Mouse (Mus musculus) liver, adult 2 months (tissue): ENCODE measurements around the gene C130074G19Rik. TPM values are rescaled to one million over a fixed set of nuclear protein-coding genes. Genes with fewer than 3 reads are reported as not detected.
A peak's percentile ranks its signal among the peaks of the same experiment; 100 is the strongest.

Experiments used
- DNase-seq: peaks from one replicate; pipeline ENCODE4 v3.0.0-alpha.2; 2011; ENCODE audit warnings: low read depth, low spot score; ENCODE audit errors: extremely low read depth
- H3K27ac ChIP-seq: fragments of 200-500 bp; replicated peaks from 2 replicates; pipeline ENCODE4 v1.5.1; 2012; ENCODE audit warnings: low read depth, mild to moderate bottlenecking, control low read depth, inconsistent platforms, low read length; ENCODE audit not compliant: insufficient read depth
- H3K27me3 ChIP-seq: fragments of 200-500 bp; 2 replicates; pipeline ENCODE4 v1.6.1; 2012; ENCODE audit warnings: mild to moderate bottlenecking, moderate library complexity, low read length, inconsistent platforms; ENCODE audit not compliant: control insufficient read depth, insufficient read depth
- H3K36me3 ChIP-seq: fragments of 200-500 bp; 2 replicates; pipeline ENCODE4 v1.6.1; 2012; ENCODE audit warnings: low read length, inconsistent platforms; ENCODE audit not compliant: control insufficient read depth, insufficient read depth
- H3K4me1 ChIP-seq: fragments of 200-500 bp; 2 replicates; pipeline ENCODE4 v1.6.1; 2011; ENCODE audit warnings: low read length; ENCODE audit not compliant: control insufficient read depth, insufficient read depth
- H3K4me3 ChIP-seq: fragments of 200-500 bp; 2 replicates; pipeline ENCODE4 v1.5.1; 2011; ENCODE audit warnings: low read depth, mild to moderate bottlenecking, control low read depth, low read length, moderate library complexity; ENCODE audit not compliant: insufficient read depth
- H3K79me2 ChIP-seq: fragments of 200-500 bp; 2 replicates; pipeline ENCODE4 v1.6.1; 2012; ENCODE audit warnings: inconsistent platforms, mild to moderate bottlenecking, low read length, moderate library complexity; ENCODE audit not compliant: control insufficient read depth, insufficient read depth
- H3K9ac ChIP-seq: fragments of 200-500 bp; 2 replicates; pipeline ENCODE4 v1.6.1; 2012; ENCODE audit warnings: low read depth, mild to moderate bottlenecking, control low read depth, inconsistent platforms, low read length
- CTCF ChIP-seq: fragments of 200-500 bp; IDR thresholded peaks from 2 replicates; pipeline ENCODE4 v1.5.1; 2011; ENCODE audit warnings: low read depth, low read length, control low read depth
- POLR2A ChIP-seq: fragments of 200-500 bp; IDR thresholded peaks from 2 replicates; pipeline ENCODE4 v1.6.1; 2011; ENCODE audit warnings: low read length, control low read depth; ENCODE audit not compliant: insufficient read depth; ENCODE audit errors: extremely low read depth
- WGBS: fragments of 180-500 bp; shearing (Covaris S2); methylation state at CpG from one replicate; pipeline ENCODE4 v1.1.7; 2018; 5-methylcytosine and 5-hydroxymethylcytosine counted together
- polyA plus RNA-seq: library from polyadenylated mRNA; depleted of rRNA; stranded (reverse); fragments of >200 nt; gene quantifications from 2 replicates; pipeline ENCODE4 v1.2.3, GENCODE M21; 2012
- total RNA-seq: library from RNA; depleted of rRNA; stranded (reverse); fragments of >200 nt; gene quantifications from 2 replicates; pipeline ENCODE4 v1.2.3, GENCODE M21; 2014

Gene C130074G19Rik
- total and polyA plus RNA-seq, 2 experiments: 56.3 to 88.6 TPM

GRCm38 (mm10) chr1:184864381-184864801, 18.6 kb downstream of the C130074G19Rik start:
- no peak for DNase-seq
- H3K79me2 ChIP-seq: no peaks in the 10 kb centered on the region
- H3K36me3 ChIP-seq: no peaks in the 10 kb centered on the region
- H3K9ac ChIP-seq: no peak overlapping the region
- TF ChIP-seq CTCF (no peak), POLR2A (no peak)
- H3K27me3 ChIP-seq: no peaks in the 10 kb centered on the region
- 71% methylated on average over 7 of the region's 7 CpGs for WGBS
- peaks cover 23% of the 10 kb centered on the region for H3K4me1 ChIP-seq
- no peak overlapping the region for H3K27ac ChIP-seq
- H3K4me3 ChIP-seq: no peak overlapping the region

- 95% methylated on average over 6 of the region's 6 CpGs for WGBS
- H3K27ac ChIP-seq: no peak overlapping the region
- no peak overlapping the region for H3K9ac ChIP-seq
- no peaks in the 10 kb centered on the region for H3K79me2 ChIP-seq
- no peaks in the 10 kb centered on the region for H3K27me3 ChIP-seq
- TF ChIP-seq POLR2A (no peak), CTCF (no peak)
- no peak overlapping the region for H3K4me3 ChIP-seq
- no peak for DNase-seq
- H3K4me1 ChIP-seq: peaks cover 14% of the 10 kb centered on the region
- H3K36me3 ChIP-seq: no peaks in the 10 kb centered on the region
Measured at GRCm38 (mm10) chr1:184862636-184863035, 20.4 kb downstream of the C130074G19Rik start.

GRCm38 (mm10) chr1:184861551-184861950, 21.5 kb downstream of the C130074G19Rik start:
- no peaks in the 10 kb centered on the region for H3K36me3 ChIP-seq
- DNase-seq: no peak
- H3K4me1 ChIP-seq: peaks cover 7% of the 10 kb centered on the region
- WGBS: 73% methylated on average over 2 of the region's 2 CpGs
- H3K27me3 ChIP-seq: no peaks in the 10 kb centered on the region
- H3K9ac ChIP-seq: no peak overlapping the region
- H3K4me3 ChIP-seq: no peak overlapping the region
- H3K27ac ChIP-seq: no peak overlapping the region
- TF ChIP-seq POLR2A (no peak), CTCF (no peak)
- no peaks in the 10 kb centered on the region for H3K79me2 ChIP-seq

GRCm38 (mm10) chr1:184860276-184860675, 22.7 kb downstream of the C130074G19Rik start:
- Histone ChIP-seq H3K36me3 (no peaks in the 10 kb centered on the region), H3K4me1 (peaks cover 6% of the 10 kb centered on the region), H3K9ac (no peak overlapping the region), H3K27me3 (no peaks in the 10 kb centered on the region), H3K4me3 (no peak overlapping the region), H3K27ac (no peak overlapping the region), H3K79me2 (no peaks in the 10 kb centered on the region)
- TF ChIP-seq CTCF (no peak), POLR2A (no peak)
- WGBS: 46% methylated on average over 3 of the region's 3 CpGs
- DNase-seq: no peak

- peak overlapping the region; percentile 69 for H3K27ac ChIP-seq
- H3K4me3 ChIP-seq: no peak overlapping the region
- H3K79me2 ChIP-seq: no peaks in the 10 kb centered on the region
- H3K27me3 ChIP-seq: no peaks in the 10 kb centered on the region
- peak; percentile 88 for DNase-seq
- WGBS: 14% methylated on average over 1 of the region's 1 CpGs
- TF ChIP-seq POLR2A (no peak), CTCF (no peak)
- peak overlapping the region; percentile 54 for H3K9ac ChIP-seq
- peaks cover 14% of the 10 kb centered on the region for H3K4me1 ChIP-seq
- no peaks in the 10 kb centered on the region for H3K36me3 ChIP-seq
Measured at GRCm38 (mm10) chr1:184858253-184858652, 24.8 kb downstream of the C130074G19Rik start.

GRCm38 (mm10) chr1:184857216-184857615, 25.8 kb downstream of the C130074G19Rik start:
- Histone ChIP-seq H3K36me3 (no peaks in the 10 kb centered on the region), H3K4me1 (peaks cover 17% of the 10 kb centered on the region), H3K79me2 (no peaks in the 10 kb centered on the region), H3K4me3 (no peak overlapping the region), H3K9ac (no peak overlapping the region), H3K27me3 (no peaks in the 10 kb centered on the region), H3K27ac (no peak overlapping the region)
- 93% methylated on average over 9 of the region's 9 CpGs for WGBS
- no peak for DNase-seq
- TF ChIP-seq POLR2A (no peak), CTCF (no peak)
